Mouse (Mus musculus) layer of hippocampus, adult 2 months (tissue): ENCODE measurements around the gene Ldah. TPM values are rescaled to one million over a fixed set of nuclear protein-coding genes. Genes with fewer than 3 reads are reported as not detected.

Experiments used
- DNase-seq, 2 experiments: peaks; one replicate each; pipeline ENCODE4 v3.0.0; 2022; ENCODE audit warnings: low spot score in 2 of 2
- H3K27ac ChIP-seq: fragments of 200-600 bp; 2 replicates; pipeline ENCODE4 v1.8.1; 2022
- H3K4me3 ChIP-seq: fragments of 200-600 bp; 2 replicates; pipeline ENCODE4 v1.8.1; 2022; ENCODE audit warnings: mild to moderate bottlenecking
- CTCF ChIP-seq: fragments of 200-600 bp; conservative IDR thresholded peaks from 2 replicates; pipeline ENCODE4 v1.8.1; 2022; ENCODE audit warnings: antibody characterized with exemption, mild to moderate bottlenecking, moderate library complexity
- total RNA-seq, 2 experiments: library from RNA; stranded (reverse); gene quantifications; 2 replicates each; pipeline ENCODE4 v1.2.3; 2021

Ldah gene
- total RNA-seq, 2 experiments from 2014 or later: 41.5 to 45.7 TPM

DNA sequence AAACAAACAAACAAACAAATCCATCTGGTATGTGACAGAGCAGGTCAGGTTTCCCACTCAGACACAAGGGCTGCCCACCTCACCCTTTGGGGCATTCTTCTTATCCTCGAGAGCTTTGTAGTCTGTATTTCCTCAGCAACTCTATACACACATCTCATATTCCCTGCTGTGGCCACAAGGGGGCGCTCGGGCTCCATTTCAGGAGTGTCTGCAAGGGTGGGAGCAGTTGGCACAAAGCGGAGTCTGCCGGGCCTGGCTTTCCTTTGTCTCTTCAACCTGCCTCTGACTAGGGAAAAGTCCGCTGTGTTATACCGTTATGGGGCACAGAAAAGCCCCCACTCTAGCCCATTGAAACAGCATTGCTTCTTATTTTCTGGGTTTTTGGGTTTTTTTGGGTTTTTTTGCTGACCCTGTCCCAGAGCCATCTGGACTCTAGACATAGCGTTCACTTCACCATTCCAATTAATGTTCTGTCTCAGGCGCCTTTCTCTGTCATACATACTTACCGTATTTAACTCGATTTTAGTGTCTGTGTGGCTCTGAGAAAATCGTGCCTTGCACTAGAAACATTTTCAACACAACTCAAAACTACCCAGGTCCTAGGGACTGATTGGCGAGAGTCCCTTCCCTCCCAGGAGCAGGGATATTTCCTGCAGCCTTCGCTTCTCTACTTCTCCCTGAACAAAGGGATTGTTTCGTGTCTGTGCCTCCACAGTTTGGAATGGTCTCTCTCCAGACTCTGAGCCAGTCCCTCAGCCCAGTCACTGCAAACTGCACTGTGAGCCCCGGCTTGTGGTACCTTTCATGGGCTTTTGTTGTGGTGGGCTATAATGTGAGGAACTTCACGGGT lies 119.1 kb downstream of the Ldah start:
- Histone ChIP-seq H3K4me3 (peak overlapping the region; percentile 40), H3K27ac (peak overlapping the region; percentile 92)
- peak; percentile 98; the same call in 1 of the 2 replicates for TF ChIP-seq CTCF
- DNase-seq: peak; percentile 95 to 99

DNA sequence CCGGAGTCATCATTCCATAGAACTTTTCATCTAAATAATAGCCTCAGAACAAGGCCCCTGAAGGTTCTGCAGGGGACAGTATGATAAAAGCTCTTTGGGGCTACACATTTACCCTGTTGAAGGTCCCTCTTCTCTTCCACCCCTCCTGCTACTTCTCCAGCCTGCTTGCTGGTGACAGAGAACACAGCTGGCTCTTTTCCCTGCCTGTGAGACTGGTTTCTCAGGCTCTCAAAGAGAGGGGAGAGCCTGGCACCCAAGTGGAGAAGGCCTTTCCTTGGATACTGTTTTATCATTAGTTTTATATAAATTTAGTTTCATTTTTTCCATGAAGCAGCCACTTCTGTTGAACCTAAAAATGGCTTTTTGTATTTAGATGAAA lies 119.8 kb downstream of the Ldah start:
- no peak overlapping the region for H3K4me3 ChIP-seq
- peak overlapping the region; percentile 92 for H3K27ac ChIP-seq
- no peak for DNase-seq
- no peak for TF ChIP-seq CTCF

DNA sequence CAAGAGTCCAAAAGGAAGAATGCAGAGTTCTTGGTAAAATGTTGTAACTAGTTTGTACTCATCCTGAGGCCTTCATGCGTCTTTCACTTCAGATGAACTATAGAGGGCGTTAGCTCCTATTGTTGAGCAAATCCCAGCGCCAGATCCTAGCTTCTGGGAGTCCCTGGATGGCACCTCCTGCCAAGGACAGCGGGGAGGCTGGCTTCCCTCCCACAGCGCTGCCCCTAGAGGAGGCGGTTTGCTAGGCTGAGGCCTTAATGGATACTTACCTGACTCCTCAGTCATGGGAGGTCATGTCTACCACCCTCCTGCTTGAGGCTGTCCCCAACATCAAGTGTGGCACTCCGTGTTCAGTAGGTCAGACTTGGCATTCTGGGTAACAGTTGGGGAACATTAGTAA lies 121.3 kb downstream of the Ldah start:
- no peak for DNase-seq

DNA sequence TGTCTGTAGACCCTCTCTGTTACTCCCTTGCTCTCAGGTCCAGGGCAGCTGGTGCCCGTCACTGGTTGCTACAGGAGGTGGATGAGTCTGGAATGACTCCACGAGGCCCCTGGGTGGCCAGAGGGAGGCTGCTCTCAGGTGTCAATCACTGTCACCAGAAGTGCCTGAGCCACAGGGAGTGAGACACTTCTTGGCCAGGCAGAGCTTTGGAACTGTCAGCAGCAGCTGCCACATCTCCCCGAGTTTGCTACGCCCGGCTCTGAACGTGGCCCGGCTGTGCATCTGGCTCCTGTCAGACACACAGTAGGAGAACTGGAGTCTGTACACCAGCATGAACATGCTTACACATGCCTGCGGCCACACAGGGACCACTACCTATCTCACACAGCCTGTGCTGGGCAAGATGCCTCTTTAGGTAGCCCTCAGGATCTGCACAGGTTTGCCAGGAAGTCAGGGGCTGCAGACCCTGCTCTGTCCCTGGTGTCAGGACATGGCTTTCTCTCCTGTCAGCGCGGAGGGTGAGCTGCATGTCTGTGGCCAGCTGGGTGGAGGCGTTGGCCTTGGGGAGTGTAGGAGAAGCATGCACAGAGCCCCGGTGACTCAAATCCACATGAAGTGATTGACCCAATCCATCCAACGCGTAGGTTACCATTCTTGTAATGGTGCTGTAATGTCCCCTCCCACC lies 123.7 kb downstream of the Ldah start:
- no peak for TF ChIP-seq CTCF
- H3K27ac ChIP-seq: peak overlapping the region; percentile 81

More for the DNA sequence above, 121.3 kb downstream of the Ldah start:
- TF ChIP-seq CTCF: peak; percentile 24; the same call in 1 of the 2 replicates
- no peak overlapping the region for H3K27ac ChIP-seq
- no peak overlapping the region for H3K4me3 ChIP-seq

DNA sequence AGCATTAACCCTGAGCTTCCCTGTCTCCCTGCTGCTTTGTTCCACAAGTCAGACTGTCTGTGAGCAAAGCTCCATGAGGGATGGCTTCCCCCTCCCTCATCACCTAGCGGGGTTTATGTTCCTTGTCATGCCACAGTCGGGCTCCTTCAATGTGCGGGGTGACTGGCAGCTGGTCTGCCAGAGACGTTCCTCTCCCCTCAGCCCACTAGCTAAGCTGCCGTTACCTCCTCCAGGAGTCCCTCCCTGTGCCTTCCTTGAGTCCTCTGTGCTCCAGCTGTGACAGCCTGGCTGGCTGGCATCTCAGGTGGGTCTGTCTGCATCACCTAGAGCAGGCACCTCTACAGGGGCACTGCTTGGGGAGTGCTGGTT lies 124.3 kb downstream of the Ldah start:
- Histone ChIP-seq H3K4me3 (no peak overlapping the region), H3K27ac (peak overlapping the region; percentile 81)
- no peak for DNase-seq
- TF ChIP-seq CTCF: no peak

More for the DNA sequence above, 123.7 kb downstream of the Ldah start:
- no peak overlapping the region for H3K4me3 ChIP-seq
- no peak for DNase-seq

DNA sequence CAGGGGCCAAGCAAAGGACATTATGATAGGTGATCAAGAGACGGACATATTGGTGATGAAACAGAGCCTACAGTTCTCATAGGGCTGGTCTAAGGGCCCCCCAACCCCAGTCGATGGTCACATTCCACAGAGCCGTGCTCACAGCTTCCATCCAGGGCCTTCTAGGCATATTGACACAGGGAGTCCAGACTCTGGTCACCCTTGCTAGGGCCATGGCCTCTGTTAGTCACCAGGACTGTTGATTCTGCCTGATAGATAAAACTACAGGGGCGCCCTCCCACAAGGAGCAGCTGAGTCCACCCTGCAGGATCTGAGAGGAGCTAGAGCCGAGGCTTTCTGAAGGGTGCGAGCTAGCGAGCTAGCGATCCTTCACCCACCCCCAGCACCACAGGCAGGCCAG lies 125.7 kb downstream of the Ldah start:
- Histone ChIP-seq H3K4me3 (no peak overlapping the region), H3K27ac (peak overlapping the region; percentile 80)
- no peak for DNase-seq
- no peak for TF ChIP-seq CTCF

DNA sequence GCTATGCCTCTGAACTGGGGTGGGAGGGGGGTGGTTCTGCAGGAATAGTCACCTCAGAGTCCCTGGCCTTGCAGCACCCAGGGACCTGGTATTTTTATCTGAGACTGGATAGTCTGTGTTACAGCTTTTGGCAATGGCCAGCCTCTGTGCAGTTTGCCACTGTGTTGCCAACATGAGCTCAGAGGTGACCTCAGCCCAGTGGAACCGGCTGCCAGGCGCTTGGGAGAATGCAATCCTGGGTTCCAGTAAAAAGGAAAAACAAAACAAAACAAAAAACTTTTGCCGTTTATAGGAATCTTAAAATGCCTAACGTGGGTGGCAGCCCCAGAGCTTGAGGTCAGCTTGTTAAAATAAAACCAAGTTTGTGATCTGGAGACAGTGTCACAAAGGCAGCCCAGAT lies 126.4 kb downstream of the Ldah start:
- peak overlapping the region; percentile 80 for H3K27ac ChIP-seq
- no peak for DNase-seq
- no peak for TF ChIP-seq CTCF
- H3K4me3 ChIP-seq: no peak overlapping the region

Other genes starting within 250 kb of the Ldah start
- under 1 TPM in 1 of 2 experiments, not detected in 1; 0.03 TPM for gene Apob, start 230.5 kb upstream of the Ldah start, total RNA-seq
- gene Gdf7, start 93.8 kb downstream of the Ldah start, total RNA-seq: not detected
- gene Hs1bp3, start 105.3 kb downstream of the Ldah start, total RNA-seq: 10 to 100 TPM; 12.2 to 15.1 TPM